Mouse (Mus musculus) adrenal gland, postnatal 4 days (tissue): ENCODE data around the gene Actl10. TPM values are rescaled to one million over a fixed set of nuclear protein-coding genes. Genes with fewer than 3 reads are reported as not detected.

ENCODE experiments used
- DNase-seq, 2 experiments: peaks; one replicate each; pipeline ENCODE4 v3.0.0; 2021 to 2022; ENCODE audit warnings: low spot score in 2 of 2, mixed read lengths in 2 of 2
- long read RNA-seq, 2 experiments: library from polyadenylated mRNA; stranded (forward); transcript quantifications; one replicate each; pipeline ENCODE4 v2.0.0; 2021
- total RNA-seq, 2 experiments: library from RNA; stranded (reverse); gene quantifications; 2 replicates each; pipeline ENCODE4 v1.2.3; 2021

Actl10 gene
- under 1 TPM in 1 of 2 experiments, not detected in 1; 0.25 TPM for total RNA-seq
- long read RNA-seq, experiment 1: 0 reads
- long read RNA-seq, experiment 2: 0 reads

GRCm38 (mm10) chr2:154551476-154551875 is at the start of gene Actl10:
Gene Actl10, plus strand, starts transcription at chr2:154551776.
- DNase-seq: no peak

- DNase-seq: no peak
Observed at GRCm38 (mm10) chr2:154507076-154507475, 44.5 kb upstream of the Actl10 start.

GRCm38 (mm10) chr2:154507566-154508283 is 43.9 kb upstream of the Actl10 start:
- DNase-seq: no peak

- DNase-seq: no peak
Observed at GRCm38 (mm10) chr2:154508450-154508849, 43.1 kb upstream of the Actl10 start.

GRCm38 (mm10) chr2:154510141-154510540 is 41.4 kb upstream of the Actl10 start:
- DNase-seq: no peak

- DNase-seq: no peak
Observed at GRCm38 (mm10) chr2:154516944-154517343, 34.6 kb upstream of the Actl10 start.

GRCm38 (mm10) chr2:154517424-154517823 is 34.2 kb upstream of the Actl10 start:
- DNase-seq: no peak

GRCm38 (mm10) chr2:154521449-154521848 is 30.1 kb upstream of the Actl10 start:
- no peak for DNase-seq

GRCm38 (mm10) chr2:154522334-154522733 is 29.2 kb upstream of the Actl10 start:
- DNase-seq: no peak

- DNase-seq: no peak
Observed at GRCm38 (mm10) chr2:154525285-154525684, 26.3 kb upstream of the Actl10 start.

- no peak for DNase-seq
Observed at GRCm38 (mm10) chr2:154526531-154526930, 25.0 kb upstream of the Actl10 start.

- DNase-seq: no peak
Observed at GRCm38 (mm10) chr2:154532888-154533287, 18.7 kb upstream of the Actl10 start.

GRCm38 (mm10) chr2:154534704-154535270 is 16.8 kb upstream of the Actl10 start:
- no peak for DNase-seq

- no peak for DNase-seq
Observed at GRCm38 (mm10) chr2:154538310-154538709, 13.3 kb upstream of the Actl10 start.

- no peak for DNase-seq
Observed at GRCm38 (mm10) chr2:154538710-154539109, 12.9 kb upstream of the Actl10 start.

- DNase-seq: no peak
Observed at GRCm38 (mm10) chr2:154539720-154540119, 11.9 kb upstream of the Actl10 start.

GRCm38 (mm10) chr2:154541630-154542029 is 9.9 kb upstream of the Actl10 start:
- no peak for DNase-seq

- no peak for DNase-seq
Observed at GRCm38 (mm10) chr2:154543567-154544347, 7.8 kb upstream of the Actl10 start.

- no peak for DNase-seq
Observed at GRCm38 (mm10) chr2:154546711-154547110, 4.9 kb upstream of the Actl10 start, which contains the start of gene 1700003F12Rik. Gene 1700003F12Rik, plus strand, starts transcription at chr2:154547085.

GRCm38 (mm10) chr2:154548688-154549087 is 2.9 kb upstream of the Actl10 start:
- no peak for DNase-seq

- peak; percentile 44 to 51 for DNase-seq
Observed at GRCm38 (mm10) chr2:154549127-154549885, 2.3 kb upstream of the Actl10 start.
